Mouse (Mus musculus): Measurements from ENCODE around the gene Aldh1a2. TPM values are rescaled to one million over a fixed set of nuclear protein-coding genes. Genes with fewer than 3 reads are reported as not detected.

Aldh1a2 gene
- polyA plus RNA-seq, 1 experiment from 2014 or later = 11.1 TPM

GRCm38 (mm10) chr9:71317096-71317920 is 101.7 kb downstream of the Aldh1a2 start:
- Histone ChIP-seq H3K27ac (no peak overlapping the region), H3K4me1 (0 out of 2 replicates have a peak, but pooled peaks cover 6% of the 10 kb centered on the region), H3K4me3 (no peak overlapping the region), H3K36me3 (no peaks in the 10 kb centered on the region), H3K4me2 (no peak overlapping the region), H3K9ac (no peak overlapping the region), H3K27me3 (peaks cover 4% of the 10 kb centered on the region; the same call in 1 of the 2 replicates), H3K9me3 (no peaks in the 10 kb centered on the region)
- ATAC-seq (ENCODE audit: insufficient number of reproducible peaks, low FRiP score, low TSS enrichment, low read depth) = no peak
- 60% methylated on average over 11 of the region's 11 CpGs for whole genome bisulfite sequencing

- Histone ChIP-seq H3K36me3 (no peaks in the 10 kb centered on the region), H3K4me1 (0 out of 2 replicates have a peak, but pooled peaks cover 6% of the 10 kb centered on the region), H3K9me3 (no peaks in the 10 kb centered on the region), H3K4me3 (no peak overlapping the region), H3K27me3 (peaks cover 6% of the 10 kb centered on the region; the same call in 1 of the 2 replicates), H3K9ac (no peak overlapping the region), H3K27ac (no peak overlapping the region), H3K4me2 (no peak overlapping the region)
- no peak for ATAC-seq (ENCODE audit: insufficient number of reproducible peaks, low FRiP score, low TSS enrichment, low read depth)
- WGBS = 70% methylated on average over 3 of the region's 3 CpGs
These were observed 102.3 kb downstream of the Aldh1a2 start for GRCm38 (mm10) chr9:71317921-71318241.

- no peak for ATAC-seq (ENCODE audit: insufficient number of reproducible peaks, low FRiP score, low TSS enrichment, low read depth)
- H3K4me2 ChIP-seq = no peak overlapping the region
- no peak overlapping the region for H3K9ac ChIP-seq
- no peaks in the 10 kb centered on the region for H3K9me3 ChIP-seq
- WGBS = 87% methylated on average over 5 of the region's 5 CpGs
- H3K27me3 ChIP-seq = peaks cover 9% of the 10 kb centered on the region; the same call in 1 of the 2 replicates
- no peak overlapping the region for H3K4me3 ChIP-seq
- no peaks in the 10 kb centered on the region for H3K36me3 ChIP-seq
- H3K27ac ChIP-seq = no peak overlapping the region
- 0 out of 2 replicates have a peak, but pooled peaks cover 6% of the 10 kb centered on the region for H3K4me1 ChIP-seq
These were observed 104.2 kb downstream of the Aldh1a2 start for GRCm38 (mm10) chr9:71319776-71320175.

- Histone ChIP-seq H3K27ac (no peak overlapping the region), H3K4me3 (no peak overlapping the region), H3K4me2 (no peak overlapping the region), H3K9me3 (no peaks in the 10 kb centered on the region), H3K9ac (no peak overlapping the region), H3K27me3 (peaks cover 10% of the 10 kb centered on the region; the same call in 1 of the 2 replicates), H3K4me1 (0 out of 2 replicates have a peak, but pooled peaks cover 6% of the 10 kb centered on the region), H3K36me3 (no peaks in the 10 kb centered on the region)
- ATAC-seq (ENCODE audit: insufficient number of reproducible peaks, low FRiP score, low TSS enrichment, low read depth) = no peak
- WGBS = 59% methylated on average over 11 of the region's 11 CpGs
These were observed 104.9 kb downstream of the Aldh1a2 start for GRCm38 (mm10) chr9:71320246-71321155.

GRCm38 (mm10) chr9:71321436-71321835 is 105.8 kb downstream of the Aldh1a2 start:
- peaks cover 10% of the 10 kb centered on the region; the same call in 1 of the 2 replicates for H3K27me3 ChIP-seq
- no peak overlapping the region for H3K4me2 ChIP-seq
- no peak for ATAC-seq (ENCODE audit: insufficient number of reproducible peaks, low FRiP score, low TSS enrichment, low read depth)

GRCm38 (mm10) chr9:71321871-71322270 is 106.3 kb downstream of the Aldh1a2 start:
- H3K4me1 ChIP-seq = peaks cover 12% of the 10 kb centered on the region
- H3K9me3 ChIP-seq = no peaks in the 10 kb centered on the region
- H3K27me3 ChIP-seq = peaks cover 10% of the 10 kb centered on the region; the same call in 1 of the 2 replicates
- H3K9ac ChIP-seq = no peak overlapping the region
- no peak for ATAC-seq (ENCODE audit: insufficient number of reproducible peaks, low FRiP score, low TSS enrichment, low read depth)
- 58% methylated on average over 6 of the region's 6 CpGs for WGBS
- no peak overlapping the region for H3K4me2 ChIP-seq
- H3K27ac ChIP-seq = no peak overlapping the region
- H3K4me3 ChIP-seq = no peak overlapping the region
- H3K36me3 ChIP-seq = no peaks in the 10 kb centered on the region

More at GRCm38 (mm10) chr9:71321436-71321835, 105.8 kb downstream of the Aldh1a2 start:
- H3K4me3 ChIP-seq = no peak overlapping the region
- no peak overlapping the region for H3K27ac ChIP-seq
- no peaks in the 10 kb centered on the region for H3K9me3 ChIP-seq
- 52% methylated on average over 7 of the region's 7 CpGs for WGBS
- H3K36me3 ChIP-seq = no peaks in the 10 kb centered on the region
- peaks cover 11% of the 10 kb centered on the region for H3K4me1 ChIP-seq
- H3K9ac ChIP-seq = no peak overlapping the region

GRCm38 (mm10) chr9:71323303-71323952 is 107.8 kb downstream of the Aldh1a2 start:
- no peak overlapping the region for H3K27ac ChIP-seq
- ATAC-seq (ENCODE audit: insufficient number of reproducible peaks, low FRiP score, low TSS enrichment, low read depth) = no peak
- H3K4me2 ChIP-seq = no peak overlapping the region
- WGBS = 34% methylated on average over 1 of the region's 1 CpGs
- peaks cover 12% of the 10 kb centered on the region for H3K4me1 ChIP-seq
- H3K9me3 ChIP-seq = no peaks in the 10 kb centered on the region
- no peak overlapping the region for H3K4me3 ChIP-seq
- H3K27me3 ChIP-seq = peaks cover 10% of the 10 kb centered on the region; the same call in 1 of the 2 replicates
- no peaks in the 10 kb centered on the region for H3K36me3 ChIP-seq
- H3K9ac ChIP-seq = no peak overlapping the region

GRCm38 (mm10) chr9:71324060-71324459 is 108.5 kb downstream of the Aldh1a2 start:
- Histone ChIP-seq H3K36me3 (no peaks in the 10 kb centered on the region), H3K4me2 (no peak overlapping the region), H3K4me1 (peaks cover 12% of the 10 kb centered on the region), H3K9ac (no peak overlapping the region), H3K9me3 (no peaks in the 10 kb centered on the region), H3K27me3 (peaks cover 10% of the 10 kb centered on the region; the same call in 1 of the 2 replicates), H3K27ac (no peak overlapping the region), H3K4me3 (no peak overlapping the region)
- whole genome bisulfite sequencing = 61% methylated on average over 5 of the region's 5 CpGs
- ATAC-seq (ENCODE audit: insufficient number of reproducible peaks, low FRiP score, low TSS enrichment, low read depth) = no peak

- H3K27me3 ChIP-seq = peaks cover 10% of the 10 kb centered on the region; the same call in 1 of the 2 replicates
- ATAC-seq (ENCODE audit: insufficient number of reproducible peaks, low FRiP score, low TSS enrichment, low read depth) = no peak
- no peak overlapping the region for H3K4me2 ChIP-seq
- no peak overlapping the region for H3K27ac ChIP-seq
- no peak overlapping the region for H3K9ac ChIP-seq
- no peaks in the 10 kb centered on the region for H3K36me3 ChIP-seq
- H3K4me1 ChIP-seq = peaks cover 12% of the 10 kb centered on the region
- WGBS = 42% methylated on average over 4 of the region's 4 CpGs
- no peaks in the 10 kb centered on the region for H3K9me3 ChIP-seq
- no peak overlapping the region for H3K4me3 ChIP-seq
These were observed 110.7 kb downstream of the Aldh1a2 start for GRCm38 (mm10) chr9:71326261-71326660.

- H3K9ac ChIP-seq = no peak overlapping the region
- H3K36me3 ChIP-seq = no peaks in the 10 kb centered on the region
- no peaks in the 10 kb centered on the region for H3K9me3 ChIP-seq
- WGBS = 57% methylated on average over 3 of the region's 3 CpGs
- no peak overlapping the region for H3K4me3 ChIP-seq
- H3K4me2 ChIP-seq = no peak overlapping the region
- no peaks in the 10 kb centered on the region for H3K4me1 ChIP-seq
- ATAC-seq (ENCODE audit: insufficient number of reproducible peaks, low FRiP score, low TSS enrichment, low read depth) = no peak
- peaks cover 10% of the 10 kb centered on the region; the same call in 1 of the 2 replicates for H3K27me3 ChIP-seq
- H3K27ac ChIP-seq = no peak overlapping the region
These were observed 116.1 kb downstream of the Aldh1a2 start for GRCm38 (mm10) chr9:71331661-71332060.

- Histone ChIP-seq H3K36me3 (no peaks in the 10 kb centered on the region), H3K4me1 (peaks cover 10% of the 10 kb centered on the region; the same call in 1 of the 2 replicates), H3K9me3 (no peaks in the 10 kb centered on the region), H3K9ac (no peak overlapping the region), H3K4me3 (no peak overlapping the region), H3K27me3 (peaks cover 9% of the 10 kb centered on the region; the same call in 1 of the 2 replicates), H3K4me2 (no peak overlapping the region), H3K27ac (no peak overlapping the region)
- 47% methylated on average over 4 of the region's 4 CpGs for WGBS
- no peak for ATAC-seq (ENCODE audit: insufficient number of reproducible peaks, low FRiP score, low TSS enrichment, low read depth)
These were observed 121.1 kb downstream of the Aldh1a2 start for GRCm38 (mm10) chr9:71336674-71337073.

Data from limb, embryonic 15.5 days (tissue).